Mouse (Mus musculus): ENCODE measurements around the gene Ppef2. TPM values are rescaled to one million over a fixed set of nuclear protein-coding genes. Genes with fewer than 3 reads are reported as not detected.
A peak's percentile ranks its signal among the peaks of the same experiment; 100 is the strongest.

Ppef2 gene
- total and polyA plus RNA-seq, 2 experiments from 2014 or later, result 0.24 to 0.31 TPM

- ATAC-seq (no peak), DNase-seq (no peak)
- Histone ChIP-seq H3K4me1 (ENCODE audit: insufficient read depth) (no peaks in the 10 kb centered on the region), H3K4me3 (ENCODE audit: low read depth, low read length) (no peak overlapping the region), H3K27ac (ENCODE audit: low read depth, low read length) (no peak overlapping the region), H3K4me2 (ENCODE audit: low read depth) (no peak overlapping the region), H3K9ac (no peak overlapping the region), H3K27me3 (ENCODE audit: insufficient read depth, low read length) (no peaks in the 10 kb centered on the region), H3K36me3 (ENCODE audit: insufficient read depth) (no peaks in the 10 kb centered on the region), H3K9me3 (ENCODE audit: low read length) (no peaks in the 10 kb centered on the region)
- no peak for TF ChIP-seq CTCF (IDR thresholded peaks at IDR 0.05; ENCODE audit: low read depth)
- WGBS, result 78% methylated on average over 6 of the region's 6 CpGs
These were observed 1.6 kb downstream of the Ppef2 start for GRCm38 (mm10) chr5:92254476-92254875.

GRCm38 (mm10) chr5:92252797-92253343, 3.2 kb downstream of the Ppef2 start:
- 14% methylated on average over 18 of the region's 18 CpGs for WGBS
- peak overlapping the region; percentile 39 for H3K9ac ChIP-seq
- peak; percentile 91 for ATAC-seq
- DNase-seq, result peak; percentile 59
- H3K4me3 ChIP-seq (ENCODE audit: low read depth, low read length), result 0 out of 2 replicates have a peak overlapping the region, but pooled peaks have one; percentile 5
- no peak overlapping the region for H3K27ac ChIP-seq (ENCODE audit: low read depth, low read length)
- H3K4me2 ChIP-seq (ENCODE audit: low read depth), result peak overlapping the region; percentile 40
- TF ChIP-seq CTCF (IDR thresholded peaks at IDR 0.05; ENCODE audit: low read depth), result peak; percentile 81
- no peaks in the 10 kb centered on the region for H3K4me1 ChIP-seq (ENCODE audit: insufficient read depth)
- H3K27me3 ChIP-seq (ENCODE audit: insufficient read depth, low read length), result no peaks in the 10 kb centered on the region
- no peaks in the 10 kb centered on the region for H3K36me3 ChIP-seq (ENCODE audit: insufficient read depth)
- H3K9me3 ChIP-seq (ENCODE audit: low read length), result no peaks in the 10 kb centered on the region

- Histone ChIP-seq H3K4me2 (ENCODE audit: low read depth) (no peak overlapping the region), H3K4me3 (ENCODE audit: low read depth, low read length) (no peak overlapping the region), H3K9ac (no peak overlapping the region), H3K36me3 (ENCODE audit: insufficient read depth) (no peaks in the 10 kb centered on the region), H3K27me3 (ENCODE audit: insufficient read depth, low read length) (no peaks in the 10 kb centered on the region), H3K27ac (ENCODE audit: low read depth, low read length) (no peak overlapping the region), H3K9me3 (ENCODE audit: low read length) (no peaks in the 10 kb centered on the region), H3K4me1 (ENCODE audit: insufficient read depth) (no peaks in the 10 kb centered on the region)
- WGBS, result 92% methylated on average over 6 of the region's 6 CpGs
- no peak for TF ChIP-seq CTCF (IDR thresholded peaks at IDR 0.05; ENCODE audit: low read depth)
- ATAC-seq (no peak), DNase-seq (no peak)
These were observed 4.0 kb downstream of the Ppef2 start for GRCm38 (mm10) chr5:92252031-92252430.

GRCm38 (mm10) chr5:92248614-92249013, 7.5 kb downstream of the Ppef2 start:
- no peak overlapping the region for H3K4me2 ChIP-seq (ENCODE audit: low read depth)
- no peak for TF ChIP-seq CTCF (IDR thresholded peaks at IDR 0.05; ENCODE audit: low read depth)
- H3K36me3 ChIP-seq (ENCODE audit: insufficient read depth), result no peaks in the 10 kb centered on the region
- DNase-seq, result no peak
- no peak overlapping the region for H3K4me3 ChIP-seq (ENCODE audit: low read depth, low read length)
- no peaks in the 10 kb centered on the region for H3K4me1 ChIP-seq (ENCODE audit: insufficient read depth)
- no peak overlapping the region for H3K9ac ChIP-seq
- ATAC-seq, result no peak
- H3K9me3 ChIP-seq (ENCODE audit: low read length), result no peaks in the 10 kb centered on the region
- H3K27ac ChIP-seq (ENCODE audit: low read depth, low read length), result no peak overlapping the region
- 88% methylated on average over 11 of the region's 11 CpGs for WGBS
- no peaks in the 10 kb centered on the region for H3K27me3 ChIP-seq (ENCODE audit: insufficient read depth, low read length)

GRCm38 (mm10) chr5:92245483-92245882, 10.6 kb downstream of the Ppef2 start:
- no peak overlapping the region for H3K9ac ChIP-seq
- TF ChIP-seq CTCF (IDR thresholded peaks at IDR 0.05; ENCODE audit: low read depth), result no peak
- H3K27ac ChIP-seq (ENCODE audit: low read depth, low read length), result no peak overlapping the region
- no peak overlapping the region for H3K4me2 ChIP-seq (ENCODE audit: low read depth)
- no peak overlapping the region for H3K4me3 ChIP-seq (ENCODE audit: low read depth, low read length)
- 94% methylated on average over 9 of the region's 9 CpGs for WGBS
- H3K9me3 ChIP-seq (ENCODE audit: low read length), result no peaks in the 10 kb centered on the region
- DNase-seq, result no peak
- no peaks in the 10 kb centered on the region for H3K36me3 ChIP-seq (ENCODE audit: insufficient read depth)
- no peaks in the 10 kb centered on the region for H3K4me1 ChIP-seq (ENCODE audit: insufficient read depth)
- H3K27me3 ChIP-seq (ENCODE audit: insufficient read depth, low read length), result no peaks in the 10 kb centered on the region
- no peak for ATAC-seq

- no peak overlapping the region for H3K9ac ChIP-seq
- ATAC-seq, result no peak
- DNase-seq, result no peak
- H3K27me3 ChIP-seq (ENCODE audit: insufficient read depth, low read length), result no peaks in the 10 kb centered on the region
- WGBS, result 97% methylated on average over 2 of the region's 2 CpGs
- TF ChIP-seq CTCF (IDR thresholded peaks at IDR 0.05; ENCODE audit: low read depth), result no peak
- no peak overlapping the region for H3K4me2 ChIP-seq (ENCODE audit: low read depth)
- H3K4me3 ChIP-seq (ENCODE audit: low read depth, low read length), result no peak overlapping the region
- H3K36me3 ChIP-seq (ENCODE audit: insufficient read depth), result no peaks in the 10 kb centered on the region
- H3K27ac ChIP-seq (ENCODE audit: low read depth, low read length), result no peak overlapping the region
- no peaks in the 10 kb centered on the region for H3K9me3 ChIP-seq (ENCODE audit: low read length)
- H3K4me1 ChIP-seq (ENCODE audit: insufficient read depth), result peaks cover 1% of the 10 kb centered on the region; the same call in 1 of the 2 replicates
These were observed 11.2 kb downstream of the Ppef2 start for GRCm38 (mm10) chr5:92244900-92245299.

GRCm38 (mm10) chr5:92240769-92241168, 15.3 kb downstream of the Ppef2 start:
- peak; percentile 67 for DNase-seq
- no peak overlapping the region for H3K4me3 ChIP-seq (ENCODE audit: low read depth, low read length)

More at GRCm38 (mm10) chr5:92240769-92241168, 15.3 kb downstream of the Ppef2 start:
- Histone ChIP-seq H3K27ac (ENCODE audit: low read depth, low read length) (no peak overlapping the region), H3K9me3 (ENCODE audit: low read length) (no peaks in the 10 kb centered on the region), H3K4me1 (ENCODE audit: insufficient read depth) (peaks cover 3% of the 10 kb centered on the region; the same call in 1 of the 2 replicates), H3K36me3 (ENCODE audit: insufficient read depth) (no peaks in the 10 kb centered on the region), H3K9ac (no peak overlapping the region), H3K27me3 (ENCODE audit: insufficient read depth, low read length) (no peaks in the 10 kb centered on the region), H3K4me2 (ENCODE audit: low read depth) (no peak overlapping the region)
- no peak for TF ChIP-seq CTCF (IDR thresholded peaks at IDR 0.05; ENCODE audit: low read depth)
- WGBS, result 58% methylated on average over 12 of the region's 12 CpGs
- peak; percentile 84 for ATAC-seq
